Mouse (Mus musculus): ENCODE measurements around the gene Tcta.
A peak's percentile ranks its signal among the peaks of the same experiment; 100 is the strongest.
"Not testable (repeated sequence)": the region's sequence is repeated elsewhere in the genome, so short reads cannot be mapped to it uniquely, and the experiment has no call there.

Gene Tcta

GRCm38 (mm10) chr9:108305629-108306520, at the start of gene Tcta, which contains the start of gene Rhoa:
Gene Tcta, minus strand, starts transcription at chr9:108306160.
Gene Rhoa, plus strand, starts transcription at chr9:108306129.
- peak; percentile 93 to 95 for DNase-seq (ENCODE audit: low spot score in 2 of 2)

GRCm38 (mm10) chr9:108349727-108350126, 43.8 kb upstream of the Tcta start:
- DNase-seq (ENCODE audit: low spot score in 2 of 2): no peak

- DNase-seq (ENCODE audit: low spot score in 2 of 2): no peak
These were observed 42.3 kb upstream of the Tcta start for GRCm38 (mm10) chr9:108348290-108348680.

- DNase-seq (ENCODE audit: low spot score in 2 of 2): peak; percentile 77 to 86
These were observed 41.8 kb upstream of the Tcta start, which contains the start of gene Usp4 for GRCm38 (mm10) chr9:108347540-108348289. Gene Usp4, plus strand, starts transcription at chr9:108347853.

GRCm38 (mm10) chr9:108347024-108347423, 41.1 kb upstream of the Tcta start:
- DNase-seq (ENCODE audit: low spot score in 2 of 2): no peak

- DNase-seq (ENCODE audit: low spot score in 2 of 2): no peak
These were observed 38.5 kb upstream of the Tcta start for GRCm38 (mm10) chr9:108344471-108344870.

- DNase-seq (ENCODE audit: low spot score in 2 of 2): no peak
These were observed 37.9 kb upstream of the Tcta start for GRCm38 (mm10) chr9:108343835-108344234.

GRCm38 (mm10) chr9:108343331-108343730, 37.4 kb upstream of the Tcta start:
- no peak for DNase-seq (ENCODE audit: low spot score in 2 of 2)

- no peak for DNase-seq (ENCODE audit: low spot score in 2 of 2)
These were observed 36.4 kb upstream of the Tcta start for GRCm38 (mm10) chr9:108342301-108342831.

GRCm38 (mm10) chr9:108341801-108342200, 35.8 kb upstream of the Tcta start:
- no peak for DNase-seq (ENCODE audit: low spot score in 2 of 2)

- no peak for DNase-seq (ENCODE audit: low spot score in 2 of 2)
These were observed 35.1 kb upstream of the Tcta start for GRCm38 (mm10) chr9:108341139-108341475.

GRCm38 (mm10) chr9:108340258-108341138, 34.5 kb upstream of the Tcta start:
- DNase-seq (ENCODE audit: low spot score in 2 of 2): peak; percentile 15 to 40

- DNase-seq (ENCODE audit: low spot score in 2 of 2): peak; percentile 18 to 44
These were observed 33.9 kb upstream of the Tcta start for GRCm38 (mm10) chr9:108339886-108340257.

GRCm38 (mm10) chr9:108338886-108339781, 33.2 kb upstream of the Tcta start, which contains the start of gene Gpx1:
Gene Gpx1, plus strand, starts transcription at chr9:108338903.
- DNase-seq (ENCODE audit: low spot score in 2 of 2): peak; percentile 87 to 89

GRCm38 (mm10) chr9:108338551-108338885, 32.6 kb upstream of the Tcta start:
- no peak for DNase-seq (ENCODE audit: low spot score in 2 of 2)

- no peak for DNase-seq (ENCODE audit: low spot score in 2 of 2)
These were observed 32.0 kb upstream of the Tcta start for GRCm38 (mm10) chr9:108337848-108338550.

- no peak for DNase-seq (ENCODE audit: low spot score in 2 of 2)
These were observed 19.9 kb upstream of the Tcta start for GRCm38 (mm10) chr9:108325811-108326210.

- no peak for DNase-seq (ENCODE audit: low spot score in 2 of 2)
These were observed 18.8 kb upstream of the Tcta start for GRCm38 (mm10) chr9:108324784-108325183.

GRCm38 (mm10) chr9:108322054-108322453, 16.1 kb upstream of the Tcta start:
- not testable (repeated sequence) for DNase-seq (ENCODE audit: low spot score in 2 of 2)

GRCm38 (mm10) chr9:108318462-108318861, 12.5 kb upstream of the Tcta start:
- DNase-seq (ENCODE audit: low spot score in 2 of 2): no peak

All from spleen, postnatal 14 days (tissue).